Mouse (Mus musculus) liver, embryonic 12.5 days (tissue): Measurements from ENCODE around the gene Srarp. TPM values are rescaled to one million over a fixed set of nuclear protein-coding genes. Genes with fewer than 3 reads are reported as not detected.

Experiments used
- ATAC-seq: fragments of 200-750 bp; cut with Nextera tagmentation; 2 replicates; pipeline ENCODE4 v1.8.0; 2017; ENCODE audit warnings: moderate number of reproducible peaks, mild to moderate bottlenecking, moderate library complexity
- H3K27ac ChIP-seq: fragments of 300-500 bp; sonication (generic); 2 replicates; pipeline ENCODE4 v1.5.1; 2016; ENCODE audit warnings: mild to moderate bottlenecking
- H3K27me3 ChIP-seq: fragments of 300-500 bp; sonication (generic); replicated peaks from 2 replicates; pipeline ENCODE4 v1.6.1; 2016; ENCODE audit warnings: mild to moderate bottlenecking, moderate library complexity
- H3K36me3 ChIP-seq: fragments of 300-500 bp; sonication (generic); 2 replicates; pipeline ENCODE4 v1.6.1; 2016; ENCODE audit warnings: mild to moderate bottlenecking, moderate library complexity
- H3K4me1 ChIP-seq: fragments of 300-500 bp; sonication (generic); 2 replicates; pipeline ENCODE4 v1.6.1; 2016
- H3K4me2 ChIP-seq: fragments of 300-500 bp; sonication (generic); 2 replicates; pipeline ENCODE4 v1.6.1; 2016; ENCODE audit warnings: mild to moderate bottlenecking, moderate library complexity
- H3K4me3 ChIP-seq: fragments of 300-500 bp; sonication (generic); 2 replicates; pipeline ENCODE4 v1.5.1; 2016; ENCODE audit warnings: mild to moderate bottlenecking, moderate library complexity
- H3K9ac ChIP-seq: fragments of 300-500 bp; sonication (generic); 2 replicates; pipeline ENCODE4 v1.6.1; 2016; ENCODE audit warnings: mild to moderate bottlenecking, moderate library complexity
- H3K9me3 ChIP-seq: fragments of 300-500 bp; sonication (generic); replicated peaks from 2 replicates; pipeline ENCODE4 v1.6.1; 2016; ENCODE audit warnings: mild to moderate bottlenecking, moderate library complexity
- WGBS: fragments of 180-500 bp; shearing (Covaris S2); methylation state at CpG from one replicate; pipeline ENCODE4 v1.1.7; 2016; ENCODE audit not compliant: insufficient replicate concordance; 5-methylcytosine and 5-hydroxymethylcytosine counted together
- polyA plus RNA-seq: library from polyadenylated mRNA; unstranded; fragments of >200 nt; fragmentation: Nextera tagmentation; extraction: Ambion mirVana; gene quantifications from 2 replicates; pipeline ENCODE4 v1.2.1, GENCODE M21; 2016

The Srarp gene
- polyA plus RNA-seq, 1 experiment from 2014 or later, result not detected

- Histone ChIP-seq H3K36me3 (no peaks in the 10 kb centered on the region), H3K4me1 (peaks cover 3% of the 10 kb centered on the region; the same call in 1 of the 2 replicates), H3K9ac (no peak overlapping the region), H3K4me3 (no peak overlapping the region), H3K27me3 (peaks cover 53% of the 10 kb centered on the region), H3K4me2 (no peak overlapping the region), H3K9me3 (no peaks in the 10 kb centered on the region), H3K27ac (no peak overlapping the region)
- no peak for ATAC-seq
- 70% methylated on average over 15 of the region's 15 CpGs for WGBS
These were observed 35.7 kb downstream of the Srarp start for GRCm38 (mm10) chr4:141400171-141400570.

- H3K27me3 ChIP-seq, result peaks cover 53% of the 10 kb centered on the region
- no peak within 1 kb of the TSS for H3K4me3 ChIP-seq
- no peak within 1 kb of the TSS for H3K4me2 ChIP-seq
- H3K4me1 ChIP-seq, result 0 out of 2 replicates have a peak, but pooled peaks cover 2% of the 10 kb centered on the region
- no peaks in the 10 kb centered on the region for H3K36me3 ChIP-seq
- no peak within 1 kb of the TSS for H3K9ac ChIP-seq
- H3K9me3 ChIP-seq, result no peaks in the 10 kb centered on the region
- ATAC-seq, result no peak
- H3K27ac ChIP-seq, result no peak within 1 kb of the TSS
- WGBS, result 55% methylated on average over 12 of the region's 12 CpGs
These were observed 37.4 kb downstream of the Srarp start, which contains the start of gene Clcnka for GRCm38 (mm10) chr4:141398545-141398944. TSS of gene Clcnka (minus strand) at chr4:141398724.

GRCm38 (mm10) chr4:141397861-141398260, 38.0 kb downstream of the Srarp start:
- peaks cover 53% of the 10 kb centered on the region for H3K27me3 ChIP-seq
- WGBS, result 66% methylated on average over 12 of the region's 12 CpGs
- H3K4me2 ChIP-seq, result no peak overlapping the region
- H3K4me1 ChIP-seq, result 0 out of 2 replicates have a peak, but pooled peaks cover 2% of the 10 kb centered on the region
- H3K4me3 ChIP-seq, result no peak overlapping the region
- H3K27ac ChIP-seq, result no peak overlapping the region
- no peak overlapping the region for H3K9ac ChIP-seq
- H3K9me3 ChIP-seq, result no peaks in the 10 kb centered on the region
- ATAC-seq, result no peak
- no peaks in the 10 kb centered on the region for H3K36me3 ChIP-seq

- Histone ChIP-seq H3K27me3 (peaks cover 74% of the 10 kb centered on the region), H3K36me3 (no peaks in the 10 kb centered on the region), H3K4me1 (0 out of 2 replicates have a peak, but pooled peaks cover 2% of the 10 kb centered on the region), H3K9ac (no peak overlapping the region), H3K9me3 (no peaks in the 10 kb centered on the region), H3K4me3 (no peak overlapping the region), H3K27ac (no peak overlapping the region), H3K4me2 (peak overlapping the region; percentile 22)
- whole genome bisulfite sequencing, result 17% methylated on average over 16 of the region's 16 CpGs
- no peak for ATAC-seq
These were observed 41.2 kb downstream of the Srarp start for GRCm38 (mm10) chr4:141394751-141395150.

GRCm38 (mm10) chr4:141391293-141391692, 44.6 kb downstream of the Srarp start:
- no peak overlapping the region for H3K4me3 ChIP-seq
- H3K27ac ChIP-seq, result no peak overlapping the region
- 0 out of 2 replicates have a peak, but pooled peaks cover 2% of the 10 kb centered on the region for H3K4me1 ChIP-seq
- H3K36me3 ChIP-seq, result no peaks in the 10 kb centered on the region
- H3K9ac ChIP-seq, result no peak overlapping the region
- 57% methylated on average over 12 of the region's 12 CpGs for WGBS
- H3K9me3 ChIP-seq, result no peaks in the 10 kb centered on the region
- H3K27me3 ChIP-seq, result peaks cover 54% of the 10 kb centered on the region
- no peak for ATAC-seq
- no peak overlapping the region for H3K4me2 ChIP-seq

GRCm38 (mm10) chr4:141389366-141390150, 46.3 kb downstream of the Srarp start:
- H3K36me3 ChIP-seq, result no peaks in the 10 kb centered on the region
- H3K9me3 ChIP-seq, result no peaks in the 10 kb centered on the region
- 0 out of 2 replicates have a peak, but pooled peaks cover 3% of the 10 kb centered on the region for H3K4me1 ChIP-seq
- no peak overlapping the region for H3K9ac ChIP-seq
- H3K27me3 ChIP-seq, result peaks cover 48% of the 10 kb centered on the region
- WGBS, result 60% methylated on average over 18 of the region's 18 CpGs
- no peak overlapping the region for H3K4me2 ChIP-seq
- no peak for ATAC-seq
- no peak overlapping the region for H3K4me3 ChIP-seq
- no peak overlapping the region for H3K27ac ChIP-seq

GRCm38 (mm10) chr4:141387933-141388332, 48.0 kb downstream of the Srarp start:
- ATAC-seq, result no peak
- Histone ChIP-seq H3K9ac (no peak overlapping the region), H3K27ac (no peak overlapping the region), H3K27me3 (peaks cover 55% of the 10 kb centered on the region), H3K4me3 (no peak overlapping the region), H3K4me1 (peaks cover 3% of the 10 kb centered on the region; the same call in 1 of the 2 replicates), H3K36me3 (no peaks in the 10 kb centered on the region), H3K4me2 (no peak overlapping the region), H3K9me3 (no peaks in the 10 kb centered on the region)
- WGBS, result 44% methylated on average over 5 of the region's 5 CpGs

GRCm38 (mm10) chr4:141387093-141387784, 48.7 kb downstream of the Srarp start:
- Histone ChIP-seq H3K27me3 (peaks cover 57% of the 10 kb centered on the region), H3K9ac (no peak overlapping the region), H3K4me3 (no peak overlapping the region), H3K36me3 (no peaks in the 10 kb centered on the region), H3K27ac (no peak overlapping the region), H3K9me3 (no peaks in the 10 kb centered on the region), H3K4me1 (peaks cover 8% of the 10 kb centered on the region), H3K4me2 (no peak overlapping the region)
- ATAC-seq, result no peak
- 14% methylated on average over 5 of the region's 5 CpGs for WGBS

- Histone ChIP-seq H3K9ac (no peak overlapping the region), H3K4me3 (no peak overlapping the region), H3K27me3 (peaks cover 59% of the 10 kb centered on the region), H3K27ac (no peak overlapping the region), H3K36me3 (no peaks in the 10 kb centered on the region), H3K9me3 (no peaks in the 10 kb centered on the region), H3K4me1 (peaks cover 10% of the 10 kb centered on the region), H3K4me2 (no peak overlapping the region)
- ATAC-seq, result no peak
- 63% methylated on average over 7 of the region's 7 CpGs for WGBS
These were observed 49.8 kb downstream of the Srarp start for GRCm38 (mm10) chr4:141386150-141386549.

- no peak for ATAC-seq
- Histone ChIP-seq H3K27me3 (peaks cover 66% of the 10 kb centered on the region), H3K36me3 (no peaks in the 10 kb centered on the region), H3K9ac (no peak overlapping the region), H3K4me3 (no peak overlapping the region), H3K4me1 (peaks cover 10% of the 10 kb centered on the region), H3K27ac (no peak overlapping the region), H3K9me3 (no peaks in the 10 kb centered on the region), H3K4me2 (no peak overlapping the region)
- 1% methylated on average over 7 of the region's 7 CpGs for WGBS
These were observed 50.6 kb downstream of the Srarp start for GRCm38 (mm10) chr4:141385275-141385674.
